Mouse (Mus musculus) olfactory bulb, adult 2 months (tissue): Measurements from ENCODE around the gene Riox1.

Experiments used
- CTCF ChIP-seq: fragments of 200-500 bp; IDR thresholded peaks from 2 replicates; pipeline ENCODE4 v1.5.1; 2012; ENCODE audit warnings: low read depth, mild to moderate bottlenecking, low read length, moderate library complexity; ENCODE audit not compliant: insufficient read depth
- POLR2A ChIP-seq: fragments of 200-500 bp; IDR thresholded peaks from 2 replicates; pipeline ENCODE4 v1.6.1; 2012; ENCODE audit warnings: mild to moderate bottlenecking, low read depth, low read length, moderate library complexity; ENCODE audit not compliant: insufficient read depth

- TF ChIP-seq CTCF (no peak), POLR2A (no peak)
Measured at GRCm38 (mm10) chr12:83914797-83915196, 35.6 kb upstream of the Riox1 start.
